Mouse (Mus musculus) cerebellum, adult 9-10 months (tissue): Measurements from ENCODE around the gene Tle6.

Experiments used
- DNase-seq: peaks from one replicate; pipeline ENCODE4 v3.0.0; 2022

Tle6 gene

DNA sequence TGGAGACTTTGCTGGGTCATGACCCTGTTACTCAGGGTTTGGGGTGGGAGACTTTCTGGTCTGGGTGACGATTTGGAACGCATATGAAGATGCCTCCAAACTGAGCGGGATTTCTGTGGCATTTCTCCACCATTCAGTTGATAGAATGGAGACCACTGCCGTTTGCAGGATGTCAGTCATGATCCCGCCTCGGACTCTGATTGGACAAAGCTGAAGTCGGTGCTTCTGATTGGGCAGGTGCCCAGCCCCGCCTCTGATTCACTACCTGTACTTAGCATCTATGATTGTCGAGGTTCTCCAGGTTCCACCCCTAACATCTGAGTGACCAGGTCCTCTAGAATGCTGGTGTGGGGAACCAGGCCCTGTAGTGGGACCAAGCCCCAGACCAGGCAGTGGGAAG is 19.9 kb upstream of the Tle6 start:
- no peak for DNase-seq

GRCm38 (mm10) chr10:81619976-81620375 is 19.1 kb upstream of the Tle6 start:
- DNase-seq: no peak

DNA sequence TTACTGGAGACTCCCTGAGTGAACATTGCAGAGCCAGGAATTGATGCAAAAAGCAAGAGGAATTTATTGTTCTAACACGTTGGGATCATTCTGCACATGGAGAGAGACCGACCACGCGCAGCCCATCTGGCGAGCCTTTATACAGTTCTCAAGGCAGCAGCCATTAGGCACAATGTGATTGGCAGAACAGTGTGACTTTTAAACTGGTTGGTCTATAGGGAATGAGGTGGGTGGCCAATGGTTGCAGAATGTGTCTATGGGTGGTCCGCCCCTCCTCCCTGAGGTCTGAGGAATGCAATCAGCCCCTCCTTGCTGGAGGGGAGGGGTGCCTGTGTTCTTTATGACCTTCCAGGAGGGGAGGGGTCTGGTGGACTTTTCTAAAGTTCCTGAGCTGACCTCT is 14.6 kb upstream of the Tle6 start:
- no peak for DNase-seq

- no peak for DNase-seq
Observed at GRCm38 (mm10) chr10:81612779-81613178, 11.9 kb upstream of the Tle6 start.

DNA sequence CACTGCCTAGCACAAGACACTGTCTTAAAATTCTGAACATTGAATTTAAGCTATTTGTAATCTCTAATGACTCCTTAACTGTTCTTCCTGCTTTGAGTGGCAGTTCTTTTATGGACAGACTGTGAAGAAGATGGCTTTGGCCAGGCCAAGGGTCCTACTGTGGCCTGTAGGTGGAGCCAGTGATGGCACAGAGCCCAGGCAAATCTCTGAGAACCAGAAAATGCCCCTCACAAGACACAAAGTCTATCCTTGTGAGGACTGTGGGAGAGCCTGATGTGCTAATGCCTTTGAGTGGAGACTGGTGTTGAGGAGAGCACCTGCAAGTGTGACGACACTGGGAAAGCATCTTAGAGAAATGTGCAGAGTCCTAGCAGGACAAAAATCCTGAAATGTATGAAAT is 7.4 kb upstream of the Tle6 start:
- DNase-seq: no peak

- DNase-seq: peak; percentile 98
Observed at GRCm38 (mm10) chr10:81605974-81606751, 5.3 kb upstream of the Tle6 start, which contains the start of gene BC025920. BC025920 (plus strand) TSS chr10:81606270.

GRCm38 (mm10) chr10:81605666-81605973 is 4.7 kb upstream of the Tle6 start:
- no peak for DNase-seq

DNA sequence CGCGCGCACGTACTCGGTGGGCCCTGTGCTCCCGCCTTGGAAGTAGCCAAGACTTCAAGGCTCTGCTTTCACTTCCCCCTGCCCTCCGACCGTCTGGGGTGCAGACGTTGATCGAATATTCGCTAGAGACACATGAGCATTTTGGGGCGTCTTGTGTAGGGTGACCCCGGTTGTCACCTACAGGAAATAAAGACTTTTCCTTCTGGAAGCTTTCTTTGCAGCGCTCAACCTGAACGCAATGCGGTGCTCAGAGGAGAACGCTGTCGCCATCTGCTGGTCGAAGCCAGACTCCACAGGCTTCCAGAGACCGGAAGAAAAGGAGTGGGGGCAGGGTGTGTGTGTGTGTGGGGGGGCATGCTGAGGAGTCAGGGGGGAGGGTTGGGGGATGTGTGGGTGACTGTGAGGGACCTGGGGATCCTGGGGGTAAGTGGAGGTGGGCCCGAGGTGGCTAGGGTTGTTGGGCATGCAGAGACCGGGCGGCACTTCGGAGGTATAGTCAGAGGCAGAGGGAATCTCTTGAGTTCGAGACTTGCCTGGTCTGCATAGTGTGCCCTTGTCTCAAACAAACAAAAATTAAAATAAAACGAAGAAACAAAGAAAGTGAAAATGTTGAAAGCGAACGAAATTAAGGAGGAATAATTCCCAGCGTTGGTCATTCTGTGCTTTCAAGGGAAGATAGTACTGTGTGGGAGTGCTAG is 4.2 kb upstream of the Tle6 start:
- DNase-seq: peak; percentile 90

GRCm38 (mm10) chr10:81604019-81604967 is 3.4 kb upstream of the Tle6 start:
- peak; percentile 75 for DNase-seq

DNA sequence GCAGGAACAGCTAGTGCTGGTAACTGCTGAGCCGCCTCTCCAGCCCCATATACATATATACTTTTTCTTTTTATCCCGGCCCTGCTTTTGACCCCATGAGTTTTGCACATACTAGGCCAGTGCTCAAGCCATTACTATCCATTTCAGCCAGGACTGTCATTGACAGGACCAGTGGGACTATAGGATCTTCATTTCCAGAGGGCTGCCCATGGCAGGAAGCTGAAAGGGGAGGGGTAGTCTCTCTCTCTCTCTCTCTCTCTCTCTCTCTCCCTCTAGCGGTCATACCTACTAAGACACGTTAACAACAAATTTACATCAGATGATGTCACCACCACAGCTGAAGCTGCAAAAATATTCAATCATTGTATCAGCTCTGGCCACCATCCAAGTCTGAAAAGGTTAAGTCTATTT is 1.9 kb upstream of the Tle6 start:
- peak; percentile 85 for DNase-seq

GRCm38 (mm10) chr10:81601396-81601905 is 578 bp upstream of the Tle6 start:
- no peak for DNase-seq

DNA sequence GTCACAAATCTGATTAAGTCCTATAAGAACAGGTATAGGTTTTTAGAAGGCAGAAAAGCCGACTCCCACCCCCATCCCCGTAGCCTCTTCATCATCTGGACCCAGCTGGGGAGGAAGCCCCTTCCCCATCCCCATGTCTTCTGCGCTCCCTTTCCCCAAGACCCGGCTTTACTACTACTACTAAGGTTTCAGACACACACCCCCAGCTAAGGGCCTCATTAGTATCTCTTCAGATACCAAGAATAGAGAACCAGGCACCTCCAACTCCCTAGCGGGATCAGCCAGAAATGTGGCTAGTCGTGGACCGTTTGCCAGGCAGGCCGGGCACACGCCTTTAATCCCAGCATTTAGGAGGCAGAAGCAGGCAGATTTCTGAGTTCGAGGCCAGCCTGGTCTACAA is 777 bp downstream of the Tle6 start:
- no peak for DNase-seq

- DNase-seq: peak; percentile 56
Observed at GRCm38 (mm10) chr10:81599630-81600029, 1.2 kb downstream of the Tle6 start.

- no peak for DNase-seq
Observed at GRCm38 (mm10) chr10:81598871-81599270, 2.0 kb downstream of the Tle6 start.

DNA sequence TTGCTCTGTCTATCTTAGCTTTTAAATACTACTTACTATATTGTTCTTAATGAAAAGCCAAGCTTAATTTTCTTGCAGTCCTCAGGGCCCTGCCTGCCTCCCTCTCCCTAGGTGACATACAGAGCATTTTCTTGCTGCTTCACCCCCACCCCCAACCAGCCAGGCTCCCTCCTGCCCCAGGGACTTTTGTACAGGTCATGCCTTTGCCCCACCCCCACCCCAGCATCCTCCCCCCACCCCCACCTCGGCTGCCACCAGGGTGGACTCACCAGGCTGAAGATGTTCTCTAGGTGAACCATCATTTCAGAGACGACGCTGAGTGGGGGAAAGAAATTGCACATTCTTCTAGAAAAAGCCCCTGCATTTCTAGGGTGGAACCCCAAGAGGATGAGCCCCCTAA is 2.5 kb downstream of the Tle6 start:
- no peak for DNase-seq

GRCm38 (mm10) chr10:81597137-81597950 is 3.5 kb downstream of the Tle6 start:
- DNase-seq: no peak

DNA sequence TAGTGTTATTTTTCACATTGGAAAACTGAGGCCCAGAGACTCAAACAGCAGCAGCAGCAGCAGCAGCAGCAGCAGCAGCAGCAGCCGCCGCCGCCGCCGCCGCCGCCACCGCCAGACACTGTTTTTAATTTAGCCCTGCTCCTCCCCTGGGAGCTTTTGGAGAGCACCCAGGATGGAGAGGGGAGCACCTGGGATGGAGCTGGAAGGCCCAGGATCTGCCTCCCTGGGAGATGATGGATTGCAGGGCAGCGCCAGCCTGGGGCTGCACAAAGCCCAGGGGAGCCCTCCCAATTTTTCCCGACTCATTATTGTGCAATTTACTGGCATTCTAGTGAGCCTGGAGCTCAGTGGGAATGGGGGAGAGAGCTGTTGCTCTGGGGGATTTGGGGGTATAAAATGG is 4.3 kb downstream of the Tle6 start:
- no peak for DNase-seq

GRCm38 (mm10) chr10:81595599-81595998 is 5.3 kb downstream of the Tle6 start:
- peak; percentile 61 for DNase-seq

GRCm38 (mm10) chr10:81593935-81594334 is 6.9 kb downstream of the Tle6 start:
- peak; percentile 80 for DNase-seq

- DNase-seq: peak; percentile 47
Observed at GRCm38 (mm10) chr10:81593223-81593622, 7.7 kb downstream of the Tle6 start.

DNA sequence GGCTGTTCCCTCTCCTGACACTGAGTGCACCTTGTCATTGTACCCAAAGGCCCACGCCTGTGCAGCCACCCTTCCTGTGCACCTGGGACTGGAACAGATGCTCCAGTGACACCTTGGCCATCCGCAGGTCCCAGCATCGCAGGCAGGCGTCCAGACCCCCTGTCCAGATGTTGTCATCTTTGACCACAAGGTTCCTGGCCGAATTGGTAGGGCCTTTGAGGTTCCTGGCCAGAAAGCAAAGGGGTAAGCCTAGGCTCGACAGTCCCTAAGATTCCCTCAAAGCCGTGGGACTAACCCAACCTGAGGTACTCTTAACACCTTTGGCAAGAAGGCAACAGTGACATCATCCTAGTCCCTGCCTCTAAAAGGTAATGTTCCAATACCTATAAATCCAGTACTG is 8.2 kb downstream of the Tle6 start:
- DNase-seq: peak; percentile 55

DNA sequence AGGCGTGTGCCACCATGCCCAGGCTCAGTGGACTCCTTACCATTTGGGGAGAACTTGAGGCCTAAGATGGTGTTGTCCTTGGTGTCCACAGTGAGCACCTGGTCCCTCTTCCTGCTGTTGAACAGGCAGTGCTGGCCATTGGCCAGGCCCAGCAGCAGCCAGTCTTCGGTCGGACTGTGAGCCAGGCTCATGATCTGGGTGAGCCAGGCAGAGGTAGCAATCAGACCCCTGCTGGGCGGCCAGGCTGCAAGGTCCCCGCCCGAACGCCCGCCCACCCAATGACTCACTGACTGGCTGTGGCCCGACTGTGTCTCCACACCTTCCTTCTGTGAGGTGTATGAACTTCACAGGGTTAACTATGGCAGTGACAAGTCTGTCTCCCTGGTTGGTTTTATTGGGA is 9.0 kb downstream of the Tle6 start:
- DNase-seq: peak; percentile 50
